Mouse (Mus musculus): ENCODE measurements around the gene Erp44.

DNA sequence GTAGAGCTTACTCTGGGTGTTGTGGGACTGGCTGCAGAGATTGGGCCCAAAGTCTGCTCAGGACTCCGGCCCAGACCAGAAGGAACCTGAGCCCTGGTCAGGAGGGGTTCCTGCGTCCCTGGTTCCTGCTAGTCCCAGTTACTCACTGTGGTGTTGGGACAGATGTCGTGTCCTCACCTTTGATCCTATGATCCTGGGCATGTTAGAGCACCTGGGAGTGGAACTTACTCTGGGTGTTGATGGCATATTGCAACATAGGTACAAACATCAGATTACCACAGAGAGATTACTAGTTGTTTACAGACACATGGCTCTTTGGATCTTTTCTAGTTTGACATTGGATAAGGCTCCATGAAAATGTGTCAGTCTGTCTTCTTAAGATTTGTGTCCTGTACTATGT, 35.5 kb upstream of the Erp44 start:
- TF ChIP-seq POLR2A (IDR thresholded peaks at IDR 0.05; ENCODE audit: low read depth, low read length) (no peak), HCFC1 (IDR thresholded peaks at IDR 0.05; ENCODE audit: low read depth, low read length) (no peak), CTCF (conservative IDR thresholded peaks at IDR 0.05 in 1 of 2, IDR thresholded peaks at IDR 0.05 in 1 of 2; ENCODE audit: low read depth in 2 of 2, low read length in 2 of 2) (no peak), JUND (conservative IDR thresholded peaks at IDR 0.05; ENCODE audit: low read depth, low read length) (no peak), NELFE (IDR thresholded peaks at IDR 0.05; ENCODE audit: low read depth, low read length) (no peak), UBTF (IDR thresholded peaks at IDR 0.05; ENCODE audit: low read depth, low read length) (no peak), KAT2A (IDR thresholded peaks at IDR 0.05; ENCODE audit: insufficient replicate concordance, low read length) (no peak)

Measured in CH12.LX (cell line).